Mouse (Mus musculus) midbrain, postnatal 0 days (tissue): Measurements from ENCODE around the gene Adamts12. TPM values are rescaled to one million over a fixed set of nuclear protein-coding genes. Genes with fewer than 3 reads are reported as not detected.

Experiments
- ATAC-seq: fragments of 200-750 bp; cut with Nextera tagmentation; 2 replicates; pipeline ENCODE4 v1.8.0; 2017; ENCODE audit warnings: moderate number of reproducible peaks, mild to moderate bottlenecking, moderate TSS enrichment, moderate library complexity; ENCODE audit not compliant: low FRiP score
- DNase-seq: peaks from one replicate; pipeline ENCODE4 v3.0.0-alpha.2; 2015; ENCODE audit warnings: low spot score
- H3K27ac ChIP-seq: fragments of 300-500 bp; sonication (generic); 2 replicates; pipeline ENCODE4 v1.5.1; 2014; ENCODE audit warnings: low read depth, mild to moderate bottlenecking, low read length, mixed read lengths
- H3K27me3 ChIP-seq: fragments of 300-500 bp; sonication (generic); 2 replicates; pipeline ENCODE4 v1.6.1; 2014; ENCODE audit warnings: low read length, control low read depth, mixed read lengths; ENCODE audit not compliant: insufficient read depth
- H3K36me3 ChIP-seq: fragments of 300-500 bp; sonication (generic); 2 replicates; pipeline ENCODE4 v1.6.1; 2014; ENCODE audit warnings: low read length, control low read depth, mixed read lengths; ENCODE audit not compliant: insufficient read depth
- H3K4me1 ChIP-seq: fragments of 300-500 bp; sonication (generic); 2 replicates; pipeline ENCODE4 v1.6.1; 2014; ENCODE audit warnings: mild to moderate bottlenecking, control low read depth, antibody characterized with exemption, low read length, mixed read lengths; ENCODE audit not compliant: insufficient read depth
- H3K4me2 ChIP-seq: fragments of 300-500 bp; sonication (generic); 2 replicates; pipeline ENCODE4 v1.6.1; 2014; ENCODE audit warnings: low read depth, mild to moderate bottlenecking, low read length, mixed read lengths; ENCODE audit not compliant: poor library complexity, severe bottlenecking
- H3K4me3 ChIP-seq: fragments of 300-500 bp; sonication (generic); 2 replicates; pipeline ENCODE4 v1.5.1; 2014; ENCODE audit warnings: low read depth, mild to moderate bottlenecking, low read length, moderate library complexity
- H3K9ac ChIP-seq: fragments of 300-500 bp; sonication (generic); replicated peaks from 2 replicates; pipeline ENCODE4 v1.6.1; 2014; ENCODE audit warnings: mild to moderate bottlenecking, low read length, moderate library complexity, mixed read lengths; ENCODE audit not compliant: poor library complexity, severe bottlenecking
- H3K9me3 ChIP-seq: fragments of 300-500 bp; sonication (generic); 2 replicates; pipeline ENCODE4 v1.6.1; 2016; ENCODE audit warnings: low read length, control low read depth
- CTCF ChIP-seq: IDR thresholded peaks from 2 replicates; pipeline ENCODE4 v1.5.1; 2016; ENCODE audit warnings: antibody characterized with exemption, mild to moderate bottlenecking
- WGBS: fragments of 180-500 bp; shearing (Covaris S2); extraction: QIAGEN DNeasy Blood & Tissue Kit; methylation state at CpG from one replicate; pipeline ENCODE4 v1.1.7; 2014; 5-methylcytosine and 5-hydroxymethylcytosine counted together
- polyA plus RNA-seq: library from polyadenylated mRNA; unstranded; fragments of >200 nt; fragmentation: Nextera tagmentation; extraction: Ambion mirVana; gene quantifications from 2 replicates; pipeline ENCODE4 v1.2.1, GENCODE M21; 2015
- total RNA-seq: library from RNA; depleted of rRNA; stranded (reverse); fragments of >200 nt; gene quantifications from 2 replicates; pipeline ENCODE4 v1.2.3, GENCODE M21; 2014; rRNA removed

Adamts12 gene
- total and polyA plus RNA-seq, 2 experiments from 2014 or later = 0.94 to 7.4 TPM

GRCm38 (mm10) chr15:11396421-11396820 is 331.8 kb downstream of the Adamts12 start:
- Histone ChIP-seq H3K27ac (no peak overlapping the region), H3K4me1 (peaks cover 7% of the 10 kb centered on the region; the same call in 1 of the 2 replicates), H3K9ac (no peak overlapping the region), H3K27me3 (no peaks in the 10 kb centered on the region), H3K9me3 (no peaks in the 10 kb centered on the region), H3K4me3 (no peak overlapping the region), H3K4me2 (no peak overlapping the region), H3K36me3 (peaks cover 24% of the 10 kb centered on the region)
- 89% methylated on average over 6 of the region's 6 CpGs for WGBS
- TF ChIP-seq CTCF = no peak
- DNase-seq (no peak), ATAC-seq (no peak)

Other genes with a start within 250 kb of the Adamts12 start
- gene C1qtnf3, start 112.5 kb upstream of the Adamts12 start, total RNA-seq = 0.52 and 0.55 TPM in 2 replicates
- 0.69 and 0.75 TPM in 2 replicates for gene C1qtnf3, start 112.5 kb upstream of the Adamts12 start, polyA plus RNA-seq
- gene Amacr, start 83.0 kb upstream of the Adamts12 start, total RNA-seq = 5.2 and 6.3 TPM in 2 replicates
- 9.8 and 11.1 TPM in 2 replicates for gene Amacr, start 83.0 kb upstream of the Adamts12 start, polyA plus RNA-seq
- not detected in 2 replicates for gene Slc45a2, start 64.1 kb upstream of the Adamts12 start, total RNA-seq
- 0.05 TPM in 1 of 2 replicates, not detected in the other for gene Slc45a2, start 64.1 kb upstream of the Adamts12 start, polyA plus RNA-seq
- 5.1 and 5.6 TPM in 2 replicates for gene Rxfp3, start 26.8 kb upstream of the Adamts12 start, total RNA-seq
- gene Rxfp3, start 26.8 kb upstream of the Adamts12 start, polyA plus RNA-seq = 2.4 and 2.7 TPM in 2 replicates